Comparison of ENCODE assay signal across 16 mouse cellular contexts in genomic region chr7:87716393-87716792, GRCm38 (mm10).
DNase-seq lines count a peak whose midpoint lies in the region; TF ChIP-seq lines count a peak whose summit lies in the region.
"Had no signal": no experiment of that assay in that cellular context is flagged by ENCODE, and none has a peak within 500 bp of the region (broad histone marks: within the 10 kb centered on the region; RNA-seq: fewer than 3 reads in every experiment).

No protein-coding gene starts in this region.

- peak; percentile 30 for DNase-seq in layer of hippocampus, adult 11-12 months (ENCODE audit: low spot score)
- DNase-seq in layer of hippocampus, adult 9-10 months (ENCODE audit: low spot score): no peak
- peak; percentile 28 to 68 for DNase-seq in left cerebral cortex, postnatal 25 days (ENCODE audit: low spot score in 2 of 2)
- DNase-seq in left cerebral cortex, postnatal 4 days: no peak
- DNase-seq in brain, embryonic 14.5 days (ENCODE audit: low read depth): peak; percentile 18
- peak; percentile 41 for DNase-seq in layer of hippocampus, adult 9-11 months
- DNase-seq in urinary bladder, postnatal 25 days (ENCODE audit: low spot score): no peak
- DNase-seq: adrenal gland, postnatal 25 days; cerebellum, adult 2 months; cerebellum, postnatal 36 days; heart, postnatal 14 days; kidney, adult 9 months; kidney, postnatal 25 days; liver, postnatal 0 days; lung, postnatal 14 days; midbrain, embryonic 14.5 days had no signal

- no peak for TF ChIP-seq POLR2A in brain, embryonic 14.5 days (IDR thresholded peaks at IDR 0.05; ENCODE audit: borderline replicate concordance, extremely low read depth, insufficient read depth, insufficient read length, poor library complexity, severe bottlenecking)

- TF ChIP-seq CTCF in brain, embryonic 14.5 days (IDR thresholded peaks at IDR 0.05; ENCODE audit: borderline replicate concordance, extremely low read depth, insufficient read depth, insufficient read length): no peak

- intact Hi-C loops in left cerebral cortex, postnatal 25 days (cut with DNase I): no loop called here
- intact Hi-C loops in left cerebral cortex, postnatal 4 days (cut with DNase I): no loop called here

Comparison
In these comparisons a context has a peak if more than half of its experiments do, and no peak if none do; other contexts are left out.
1. DNase-seq: peak in layer of hippocampus, adult 11-12 months (single experiment), left cerebral cortex, postnatal 25 days (2 of 2), brain, embryonic 14.5 days (single experiment) and layer of hippocampus, adult 9-11 months (single experiment); none in layer of hippocampus, adult 9-10 months (single experiment), left cerebral cortex, postnatal 4 days (single experiment) and urinary bladder, postnatal 25 days (single experiment).